Mouse (Mus musculus): ENCODE measurements around the gene Pxn.

Gene Pxn

GRCm38 (mm10) chr5:115526456-115527202, 20.2 kb downstream of the Pxn start:
- peak; percentile 62 to 72 for DNase-seq (ENCODE audit: low spot score in 2 of 2)

- DNase-seq (ENCODE audit: low spot score in 2 of 2), result no peak
These were observed 21.7 kb downstream of the Pxn start for GRCm38 (mm10) chr5:115528128-115528527.

GRCm38 (mm10) chr5:115529364-115529741, 22.9 kb downstream of the Pxn start:
- peak; percentile 49 to 61 for DNase-seq (ENCODE audit: low spot score in 2 of 2)

GRCm38 (mm10) chr5:115529742-115530446, 23.4 kb downstream of the Pxn start:
- DNase-seq (ENCODE audit: low spot score in 2 of 2), result no peak

GRCm38 (mm10) chr5:115530447-115530809, 24.0 kb downstream of the Pxn start:
- no peak for DNase-seq (ENCODE audit: low spot score in 2 of 2)

- peak; percentile 16 to 54 for DNase-seq (ENCODE audit: low spot score in 2 of 2)
These were observed 25.3 kb downstream of the Pxn start for GRCm38 (mm10) chr5:115531671-115532270.

GRCm38 (mm10) chr5:115534290-115534731, 27.8 kb downstream of the Pxn start:
- no peak for DNase-seq (ENCODE audit: low spot score in 2 of 2)

- DNase-seq (ENCODE audit: low spot score in 2 of 2), result peak; percentile 56 to 64
These were observed 28.4 kb downstream of the Pxn start for GRCm38 (mm10) chr5:115534856-115535255.

- no peak for DNase-seq (ENCODE audit: low spot score in 2 of 2)
These were observed 29.2 kb downstream of the Pxn start for GRCm38 (mm10) chr5:115535635-115536034.

GRCm38 (mm10) chr5:115538017-115538692, 31.7 kb downstream of the Pxn start:
- no peak for DNase-seq (ENCODE audit: low spot score in 2 of 2)

- peak; percentile 82 to 88 for DNase-seq (ENCODE audit: low spot score in 2 of 2)
These were observed 32.2 kb downstream of the Pxn start for GRCm38 (mm10) chr5:115538693-115539043.

- DNase-seq (ENCODE audit: low spot score in 2 of 2), result peak in 1 of 2 experiments; percentile 13
These were observed 36.3 kb downstream of the Pxn start for GRCm38 (mm10) chr5:115542635-115543384.

GRCm38 (mm10) chr5:115543509-115544253, 37.2 kb downstream of the Pxn start:
- DNase-seq (ENCODE audit: low spot score in 2 of 2), result peak; percentile 28 to 55

- DNase-seq (ENCODE audit: low spot score in 2 of 2), result no peak
These were observed 38.2 kb downstream of the Pxn start for GRCm38 (mm10) chr5:115544655-115545185.

GRCm38 (mm10) chr5:115545636-115546035, 39.2 kb downstream of the Pxn start:
- DNase-seq (ENCODE audit: low spot score in 2 of 2), result no peak

GRCm38 (mm10) chr5:115546536-115546935, 40.1 kb downstream of the Pxn start:
- DNase-seq (ENCODE audit: low spot score in 2 of 2), result no peak

- no peak for DNase-seq (ENCODE audit: low spot score in 2 of 2)
These were observed 40.5 kb downstream of the Pxn start for GRCm38 (mm10) chr5:115547014-115547413.

GRCm38 (mm10) chr5:115547421-115547820, 40.9 kb downstream of the Pxn start:
- no peak for DNase-seq (ENCODE audit: low spot score in 2 of 2)

- no peak for DNase-seq (ENCODE audit: low spot score in 2 of 2)
These were observed 42.2 kb downstream of the Pxn start for GRCm38 (mm10) chr5:115548501-115549285.

Data from natural killer cell, adult 2 months (primary cell).